Mouse (Mus musculus) cerebellum, postnatal 14 days (tissue): ENCODE measurements around the gene Hba-a2.
A peak's percentile ranks its signal among the peaks of the same experiment; 100 is the strongest.

Experiments
- DNase-seq, 2 experiments: peaks; one replicate each; pipeline ENCODE4 v3.0.0; 2021; ENCODE audit warnings: mixed read lengths in 2 of 2

Hba-a2 gene

DNA sequence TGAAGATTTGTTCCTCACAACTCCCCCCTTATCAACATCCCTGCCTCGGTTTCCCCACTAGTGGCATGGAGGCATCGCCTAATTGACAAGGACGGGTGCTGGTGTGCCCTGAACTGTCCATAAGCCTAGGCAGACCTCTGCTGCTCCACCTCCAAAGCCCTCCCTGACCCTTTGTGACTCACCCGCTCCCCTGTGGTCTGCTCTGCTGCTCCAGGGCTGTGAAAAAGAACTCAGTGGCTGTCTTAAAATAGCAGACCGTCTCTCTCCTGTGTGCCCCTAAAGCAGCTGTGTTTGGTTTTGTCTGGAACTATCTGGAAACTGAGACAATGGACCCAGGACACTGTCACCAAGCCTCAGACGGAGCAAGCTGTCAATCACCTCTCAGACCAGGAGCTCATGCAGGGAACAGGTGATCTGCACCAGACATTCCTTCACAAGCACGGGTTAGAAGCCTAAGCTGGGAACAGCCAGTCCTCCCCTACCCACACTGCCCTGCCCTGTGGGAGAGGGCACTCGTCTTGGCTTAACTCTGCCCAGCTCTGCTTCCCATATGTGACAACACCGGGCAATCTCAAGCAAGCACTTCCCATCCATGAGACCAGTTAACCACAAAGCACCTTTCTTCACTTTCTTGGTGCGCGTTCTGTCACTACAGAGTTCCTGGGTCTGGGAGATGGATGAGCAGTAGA lies 24.4 kb downstream of the Hba-a2 start:
- no peak for DNase-seq

DNA sequence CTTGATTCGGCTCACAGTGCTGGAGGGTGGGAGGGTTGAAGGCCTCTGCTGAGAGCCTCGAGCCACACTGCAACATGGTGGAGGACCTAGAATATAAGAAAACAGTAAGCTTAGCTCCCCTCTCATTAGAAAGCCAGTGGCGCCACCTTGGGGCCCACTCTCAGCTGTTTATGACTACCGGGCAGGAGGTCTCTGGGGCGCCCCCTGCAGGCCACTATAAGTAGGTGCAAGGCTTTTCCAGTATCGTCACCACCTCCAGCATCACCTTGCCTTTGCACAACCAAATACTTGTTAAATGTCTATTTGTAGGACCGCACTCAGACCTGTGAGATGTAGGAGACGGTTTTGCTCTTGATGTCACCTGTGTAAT lies 24.9 kb downstream of the Hba-a2 start:
- DNase-seq: peak; percentile 62 to 84

DNA sequence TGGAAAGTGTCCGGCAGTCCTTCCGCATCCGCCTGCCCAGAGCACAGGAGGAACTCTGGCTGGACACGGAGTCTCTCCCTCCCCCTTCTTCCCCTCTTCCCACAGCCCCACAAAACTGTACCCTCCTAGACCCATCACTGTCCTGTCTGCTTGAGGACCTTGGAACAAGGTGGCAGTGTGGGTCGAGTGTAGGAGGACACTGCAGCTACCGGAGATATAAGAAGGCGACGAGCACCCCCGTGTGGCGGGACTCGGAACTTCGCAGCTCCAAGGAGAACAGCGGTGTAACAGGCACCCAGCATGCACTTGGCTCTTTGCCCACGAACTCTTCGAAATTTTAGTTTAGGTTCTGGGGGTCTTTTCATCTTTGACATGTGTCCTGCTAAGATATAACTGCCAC lies 28.3 kb downstream of the Hba-a2 start:
- DNase-seq: peak; percentile 95 to 97

DNA sequence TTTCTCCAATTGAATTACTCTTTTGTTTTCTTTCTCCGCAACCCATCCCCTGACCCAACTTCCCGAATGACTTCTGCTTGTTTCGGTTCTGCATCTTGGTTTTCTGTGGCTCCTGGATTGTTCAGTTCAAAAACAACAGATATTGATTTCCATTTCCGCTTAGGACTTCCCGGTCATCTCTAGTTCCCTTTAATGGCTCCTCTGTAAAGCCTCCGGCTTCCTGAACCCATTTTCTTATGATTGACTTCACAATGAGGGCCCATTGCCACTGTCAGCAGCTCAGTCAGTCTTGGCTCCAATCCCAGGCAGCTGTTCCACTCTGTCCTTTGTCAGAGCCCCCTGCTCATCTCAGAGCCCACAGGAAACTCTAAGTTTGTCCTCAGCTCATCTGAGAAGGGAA lies 34.8 kb downstream of the Hba-a2 start:
- DNase-seq: no peak

DNA sequence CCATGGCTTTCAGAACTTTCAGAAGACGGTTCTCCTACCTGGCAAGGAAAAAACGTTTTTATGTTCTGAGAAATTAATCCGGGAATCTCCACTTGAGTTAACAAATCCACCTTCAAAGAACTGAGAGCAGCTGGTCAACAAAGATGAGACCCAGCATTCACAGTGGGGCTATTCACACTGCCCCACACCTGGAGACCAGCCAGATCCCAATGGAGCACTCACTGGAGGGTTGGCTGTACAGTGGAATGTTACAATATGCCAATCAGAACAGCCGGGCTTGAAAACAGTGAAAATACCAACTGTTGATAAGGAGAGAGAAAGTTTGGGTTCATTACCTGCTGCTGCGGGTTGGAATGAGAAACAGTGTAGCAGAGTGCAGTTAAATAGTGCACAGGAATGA lies 35.6 kb downstream of the Hba-a2 start:
- DNase-seq: peak in 1 of 2 experiments; percentile 40

DNA sequence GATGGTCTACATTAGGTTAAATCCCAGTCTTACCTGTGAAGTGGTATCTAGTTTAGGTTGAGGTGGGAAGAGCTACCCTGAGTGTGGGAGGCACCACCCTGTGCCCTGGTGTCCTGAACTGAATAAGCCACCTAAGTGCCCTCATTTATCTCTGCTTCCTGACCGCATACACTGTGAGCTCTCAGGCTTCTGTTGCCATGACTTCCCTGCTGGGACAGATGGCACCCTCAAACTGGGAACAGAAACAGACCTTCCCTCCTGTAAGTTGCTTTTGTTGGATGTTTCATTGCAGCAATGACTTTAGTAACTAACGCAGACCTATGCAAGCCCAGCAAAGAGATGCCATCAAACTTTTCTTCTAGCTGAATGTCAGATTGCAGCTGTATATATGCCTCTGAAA lies 36.9 kb downstream of the Hba-a2 start:
- DNase-seq: peak in 1 of 2 experiments; percentile 37

DNA sequence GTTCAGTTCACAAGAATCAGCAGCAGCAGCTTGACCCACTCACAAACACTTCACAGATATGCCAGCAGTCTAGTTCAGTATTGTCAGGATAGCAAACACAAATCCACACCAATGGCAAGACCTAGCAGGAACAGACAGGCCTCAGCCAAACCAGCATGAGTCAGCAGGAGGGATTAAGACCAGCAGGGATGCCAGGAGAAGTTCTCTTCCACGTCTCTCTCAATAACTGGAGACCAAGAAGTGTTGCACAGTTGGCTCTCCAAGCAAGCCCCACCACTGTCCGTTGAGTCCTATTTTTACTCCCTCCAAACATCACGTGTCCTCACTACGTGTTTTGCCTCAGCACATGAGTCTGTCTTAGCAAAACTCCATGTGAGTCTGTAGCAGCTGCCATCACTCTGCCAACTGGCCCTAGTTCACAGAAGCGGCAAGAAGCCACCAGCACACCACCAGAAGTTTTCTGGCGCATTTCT lies 40.2 kb downstream of the Hba-a2 start:
- no peak for DNase-seq

DNA sequence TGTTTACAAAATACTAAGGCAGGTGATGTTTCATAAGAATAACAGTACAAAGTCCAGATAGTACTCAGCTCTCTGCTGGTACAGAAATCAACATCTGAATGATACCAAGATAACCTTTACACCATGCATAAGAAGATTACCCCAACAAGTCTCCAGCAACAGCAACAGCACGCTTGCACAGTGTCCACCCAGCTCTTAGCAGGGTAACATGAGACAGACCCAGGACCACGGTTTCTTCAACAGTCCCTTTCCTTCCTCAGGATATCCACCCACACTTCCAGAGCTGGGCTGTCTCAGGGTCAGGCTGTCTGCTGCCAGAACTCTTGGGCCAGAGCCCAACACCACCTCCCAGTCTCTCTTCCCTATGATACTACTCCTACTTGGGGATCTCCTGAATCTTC lies 42.8 kb downstream of the Hba-a2 start:
- DNase-seq: no peak

DNA sequence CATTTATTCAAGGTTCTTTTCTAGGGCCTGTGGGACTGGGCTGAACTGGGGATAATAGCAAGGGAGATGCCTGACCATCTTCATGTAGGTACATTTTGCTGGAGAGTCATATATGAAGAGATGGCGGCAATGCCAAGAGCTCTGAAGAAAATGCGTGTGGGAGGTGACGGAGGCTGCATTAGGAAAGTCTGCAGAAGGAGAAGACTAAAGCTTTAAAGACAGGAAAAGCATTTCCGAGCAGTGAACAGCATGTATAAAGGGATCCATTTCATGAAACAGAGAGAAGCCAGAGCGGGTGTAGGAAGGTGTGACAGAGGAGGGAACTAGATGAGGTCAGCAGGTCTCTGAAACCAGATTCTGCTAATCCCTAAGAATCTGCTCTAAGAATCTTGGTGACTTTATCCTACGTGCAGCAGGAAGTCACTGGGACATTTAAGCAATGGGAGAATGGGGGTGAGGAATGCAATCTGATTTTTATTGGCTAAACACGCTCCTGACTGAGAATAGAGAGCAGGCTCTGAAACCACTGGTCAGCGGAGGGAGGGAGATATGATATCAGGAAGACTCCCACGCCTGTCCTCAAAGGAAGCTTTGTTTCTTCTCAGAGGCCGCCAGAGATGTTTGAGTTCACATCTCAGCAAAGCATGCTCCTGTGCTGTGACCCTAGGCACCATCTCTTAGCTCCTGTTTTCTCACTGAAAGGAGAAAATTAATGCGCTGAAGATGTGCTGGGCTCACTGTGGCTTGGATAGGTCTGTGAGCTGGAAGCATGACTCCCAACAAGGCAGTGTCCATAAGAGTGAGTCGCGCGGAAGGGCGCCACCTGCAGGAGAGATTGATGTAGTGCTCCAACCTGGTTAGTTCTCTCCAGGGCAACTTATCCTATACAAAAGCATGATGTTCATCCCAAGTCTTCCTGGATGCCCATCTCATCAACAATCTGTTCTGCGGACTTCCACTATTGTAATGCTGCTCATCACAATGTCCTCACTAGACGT lies 44.5 kb downstream of the Hba-a2 start:
- peak; percentile 56 to 72 for DNase-seq

DNA sequence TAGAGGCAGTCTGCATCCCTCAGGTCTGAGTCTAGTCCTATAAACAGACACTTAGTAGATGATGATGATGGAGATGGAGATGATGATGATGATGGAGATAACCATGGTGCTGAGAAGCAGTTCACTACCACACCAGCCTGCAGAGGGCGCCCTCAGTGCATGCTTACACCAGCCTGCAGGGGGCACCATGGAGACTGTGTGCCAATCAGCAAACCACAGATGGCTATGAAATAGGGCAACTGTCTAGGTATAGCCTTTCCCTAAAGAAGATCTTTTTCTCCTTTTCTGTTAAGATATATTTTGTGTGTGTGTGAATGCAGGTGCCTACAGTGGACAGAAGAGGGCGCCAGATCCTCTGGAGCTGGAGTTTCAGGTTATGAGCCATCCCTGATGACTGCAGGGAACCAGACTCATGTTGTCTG lies 46.5 kb downstream of the Hba-a2 start:
- peak; percentile 66 to 75 for DNase-seq

DNA sequence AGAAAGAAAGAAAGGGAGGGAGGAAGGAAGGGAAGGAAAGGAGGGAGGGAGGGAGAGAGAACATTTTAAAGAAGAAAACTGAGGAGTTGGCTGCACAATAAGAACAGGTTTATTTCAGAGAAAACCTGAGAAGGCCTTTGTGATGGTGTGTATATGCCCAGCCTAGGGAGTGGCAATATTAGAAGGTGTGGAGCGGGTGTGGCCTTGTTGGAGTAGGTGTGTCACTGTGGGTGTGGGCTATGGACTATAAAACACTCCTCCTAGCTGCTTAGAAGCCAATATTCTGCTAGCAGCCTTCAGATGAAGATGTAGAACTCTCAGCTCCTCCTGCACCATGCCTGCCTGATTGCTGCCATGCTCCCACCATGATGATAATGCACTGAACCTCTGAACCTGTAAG lies 47.1 kb downstream of the Hba-a2 start:
- DNase-seq: no peak

DNA sequence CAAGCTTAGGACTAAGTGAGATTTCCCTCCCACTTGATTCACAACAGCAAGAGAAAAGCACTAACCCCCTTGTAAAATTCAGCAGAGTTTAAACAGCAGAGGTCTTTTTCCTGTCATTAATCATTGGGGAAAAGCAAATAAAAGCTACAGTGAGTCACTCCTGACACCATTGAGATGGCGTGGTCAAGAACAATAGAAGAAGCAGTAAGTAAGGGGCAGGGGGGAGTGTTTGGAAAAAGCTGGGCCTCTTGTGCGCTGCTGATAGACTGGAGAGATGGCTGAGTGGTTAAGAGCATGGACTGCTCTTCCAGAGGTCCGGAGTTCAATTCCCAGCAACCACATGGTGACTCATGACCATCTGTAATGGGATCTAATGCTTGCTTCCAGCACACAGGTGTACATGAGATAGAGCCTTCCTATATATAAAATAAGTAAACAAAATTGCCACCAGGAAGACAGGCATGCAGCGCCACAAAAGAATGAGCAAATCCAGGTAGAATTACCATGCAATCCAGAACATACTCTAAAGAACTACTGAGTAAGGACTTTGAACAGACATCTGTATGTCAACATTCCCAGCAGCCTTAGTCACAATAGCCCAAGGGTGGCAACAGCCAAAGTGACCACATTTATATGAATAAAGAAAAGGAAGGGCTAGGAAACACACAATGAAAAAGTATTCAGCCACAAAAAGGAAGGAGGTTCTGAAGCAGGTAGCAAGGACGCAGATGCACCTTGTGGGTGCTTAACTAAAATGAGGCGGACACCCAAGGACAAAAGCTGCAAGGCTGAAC lies 49.4 kb downstream of the Hba-a2 start:
- DNase-seq: no peak
